Mouse (Mus musculus) cerebellum, adult 9-11 months (tissue): ENCODE measurements around the gene Ankrd13d.
"Not testable (repeated sequence)": the region's sequence is repeated elsewhere in the genome, so short reads cannot be mapped to it uniquely, and the experiment has no call there.

Source experiments
- DNase-seq: peaks from one replicate; pipeline ENCODE4 v3.0.0; 2022

Ankrd13d gene

GRCm38 (mm10) chr19:4261038-4261698 lies 21.8 kb downstream of the Ankrd13d start:
- DNase-seq: peak; percentile 17

- no peak for DNase-seq
These were observed 25.1 kb downstream of the Ankrd13d start for GRCm38 (mm10) chr19:4257897-4258252.

GRCm38 (mm10) chr19:4257216-4257896 lies 25.6 kb downstream of the Ankrd13d start:
- peak; percentile 92 for DNase-seq

GRCm38 (mm10) chr19:4255583-4256162 lies 27.3 kb downstream of the Ankrd13d start:
- no peak for DNase-seq

- no peak for DNase-seq
These were observed 28.7 kb downstream of the Ankrd13d start for GRCm38 (mm10) chr19:4254230-4254629.

- DNase-seq: not testable (repeated sequence)
These were observed 34.3 kb downstream of the Ankrd13d start for GRCm38 (mm10) chr19:4248683-4249082.

GRCm38 (mm10) chr19:4247010-4247409 lies 35.9 kb downstream of the Ankrd13d start:
- no peak for DNase-seq

- DNase-seq: no peak
These were observed 38.2 kb downstream of the Ankrd13d start for GRCm38 (mm10) chr19:4244775-4245174.

GRCm38 (mm10) chr19:4242416-4242815 lies 40.5 kb downstream of the Ankrd13d start:
- DNase-seq: no peak

GRCm38 (mm10) chr19:4240247-4240668 lies 42.7 kb downstream of the Ankrd13d start:
- DNase-seq: no peak

- no peak for DNase-seq
These were observed 48.4 kb downstream of the Ankrd13d start for GRCm38 (mm10) chr19:4234548-4234947.

GRCm38 (mm10) chr19:4232651-4233050 lies 50.3 kb downstream of the Ankrd13d start:
- DNase-seq: no peak

- no peak for DNase-seq
These were observed 50.8 kb downstream of the Ankrd13d start for GRCm38 (mm10) chr19:4232186-4232572.

GRCm38 (mm10) chr19:4231253-4232185 lies 51.4 kb downstream of the Ankrd13d start, which contains the start of gene Pold4:
TSS of gene Pold4 (plus strand) at chr19:4231899.
- DNase-seq: peak; percentile 99

- DNase-seq: no peak
These were observed 52.5 kb downstream of the Ankrd13d start for GRCm38 (mm10) chr19:4230415-4230814.

GRCm38 (mm10) chr19:4229451-4230076 lies 53.4 kb downstream of the Ankrd13d start:
- DNase-seq: peak; percentile 60

GRCm38 (mm10) chr19:4228891-4229290 lies 54.0 kb downstream of the Ankrd13d start:
- no peak for DNase-seq

- peak; percentile 76 for DNase-seq
These were observed 54.9 kb downstream of the Ankrd13d start for GRCm38 (mm10) chr19:4227894-4228678.

GRCm38 (mm10) chr19:4227446-4227845 lies 55.5 kb downstream of the Ankrd13d start:
- no peak for DNase-seq

GRCm38 (mm10) chr19:4226779-4227178 lies 56.2 kb downstream of the Ankrd13d start:
- DNase-seq: no peak

GRCm38 (mm10) chr19:4222165-4222564 lies 60.8 kb downstream of the Ankrd13d start:
- DNase-seq: no peak
